Mouse (Mus musculus): ENCODE measurements at regions not wholly inside any gene's neighbourhood (a gene's known extent, or its start where the extent isn't known, plus 50 kb on each side); places are given as distances from the start of the nearest gene placed in this dataset.
"Not testable (repeated sequence)": the region's sequence is repeated elsewhere in the genome, so short reads cannot be mapped to it uniquely, and the experiment has no call there.

GRCm38 (mm10) chr19:49294980-49295379, 1089.2 kb downstream of the Sorcs3 start:
- no peak overlapping the region for H3K27ac ChIP-seq (replicated peaks; ENCODE audit: low read depth, low read length)
- no peaks in the 10 kb centered on the region for H3K9me3 ChIP-seq (ENCODE audit: control insufficient read depth, low read length)
- ATAC-seq (ENCODE audit: low read depth) (no peak), DNase-seq (ENCODE audit: low spot score) (no peak)
- no peak overlapping the region for H3K4me3 ChIP-seq (ENCODE audit: low read depth, low read length)
- no peaks in the 10 kb centered on the region for H3K36me3 ChIP-seq (ENCODE audit: control insufficient read depth, insufficient read depth, low read length)
- no peak overlapping the region for H3K9ac ChIP-seq (ENCODE audit: low read depth, low read length)
- WGBS, result 74% methylated on average over 2 of the region's 2 CpGs
- no peak overlapping the region for H3K4me2 ChIP-seq (ENCODE audit: low read depth, low read length)
- H3K4me1 ChIP-seq (ENCODE audit: control insufficient read depth, insufficient read depth, low read length), result no peaks in the 10 kb centered on the region
- no peaks in the 10 kb centered on the region for H3K27me3 ChIP-seq (replicated peaks; ENCODE audit: control insufficient read depth, insufficient read depth, low read length)

- Histone ChIP-seq H3K9ac (ENCODE audit: low read depth, low read length) (no peak overlapping the region), H3K36me3 (ENCODE audit: control insufficient read depth, insufficient read depth, low read length) (no peaks in the 10 kb centered on the region), H3K4me3 (ENCODE audit: low read depth, low read length) (no peak overlapping the region), H3K9me3 (ENCODE audit: control insufficient read depth, low read length) (no peaks in the 10 kb centered on the region), H3K4me2 (ENCODE audit: low read depth, low read length) (peak overlapping the region; percentile 18), H3K27ac (replicated peaks; ENCODE audit: low read depth, low read length) (no peak overlapping the region), H3K4me1 (ENCODE audit: control insufficient read depth, insufficient read depth, low read length) (no peaks in the 10 kb centered on the region), H3K27me3 (replicated peaks; ENCODE audit: control insufficient read depth, insufficient read depth, low read length) (no peaks in the 10 kb centered on the region)
- WGBS, result 27% methylated on average over 10 of the region's 10 CpGs
- DNase-seq (ENCODE audit: low spot score), result peak; percentile 65
- ATAC-seq (ENCODE audit: low read depth), result peak; percentile 41; the same call in 1 of the 2 replicates
Observed at GRCm38 (mm10) chr19:49299351-49300271, 1093.8 kb downstream of the Sorcs3 start.

- no peak for ATAC-seq (ENCODE audit: low read depth)
- Histone ChIP-seq H3K4me2 (ENCODE audit: low read depth, low read length) (no peak overlapping the region), H3K27me3 (replicated peaks; ENCODE audit: control insufficient read depth, insufficient read depth, low read length) (no peaks in the 10 kb centered on the region), H3K4me3 (ENCODE audit: low read depth, low read length) (no peak overlapping the region), H3K9ac (ENCODE audit: low read depth, low read length) (no peak overlapping the region), H3K9me3 (ENCODE audit: control insufficient read depth, low read length) (no peaks in the 10 kb centered on the region), H3K4me1 (ENCODE audit: control insufficient read depth, insufficient read depth, low read length) (no peaks in the 10 kb centered on the region), H3K27ac (replicated peaks; ENCODE audit: low read depth, low read length) (no peak overlapping the region), H3K36me3 (ENCODE audit: control insufficient read depth, insufficient read depth, low read length) (no peaks in the 10 kb centered on the region)
- 67% methylated on average over 7 of the region's 7 CpGs for WGBS
- DNase-seq (ENCODE audit: low spot score), result peak; percentile 9
Observed at GRCm38 (mm10) chr19:49301364-49302091, 1095.7 kb downstream of the Sorcs3 start.

GRCm38 (mm10) chr19:49305804-49306203, 1100.0 kb downstream of the Sorcs3 start:
- DNase-seq (ENCODE audit: low spot score), result no peak
- Histone ChIP-seq H3K4me3 (ENCODE audit: low read depth, low read length) (no peak overlapping the region), H3K27me3 (replicated peaks; ENCODE audit: control insufficient read depth, insufficient read depth, low read length) (no peaks in the 10 kb centered on the region), H3K4me2 (ENCODE audit: low read depth, low read length) (no peak overlapping the region), H3K27ac (replicated peaks; ENCODE audit: low read depth, low read length) (no peak overlapping the region), H3K9ac (ENCODE audit: low read depth, low read length) (no peak overlapping the region), H3K36me3 (ENCODE audit: control insufficient read depth, insufficient read depth, low read length) (no peaks in the 10 kb centered on the region), H3K9me3 (ENCODE audit: control insufficient read depth, low read length) (no peaks in the 10 kb centered on the region), H3K4me1 (ENCODE audit: control insufficient read depth, insufficient read depth, low read length) (no peaks in the 10 kb centered on the region)
- 92% methylated on average over 3 of the region's 3 CpGs for WGBS
- no peak for ATAC-seq (ENCODE audit: low read depth)

- no peaks in the 10 kb centered on the region for H3K9me3 ChIP-seq (ENCODE audit: control insufficient read depth, low read length)
- no peak for ATAC-seq (ENCODE audit: low read depth)
- H3K27ac ChIP-seq (replicated peaks; ENCODE audit: low read depth, low read length), result no peak overlapping the region
- no peak overlapping the region for H3K4me2 ChIP-seq (ENCODE audit: low read depth, low read length)
- H3K4me3 ChIP-seq (ENCODE audit: low read depth, low read length), result no peak overlapping the region
- DNase-seq (ENCODE audit: low spot score), result no peak
- H3K27me3 ChIP-seq (replicated peaks; ENCODE audit: control insufficient read depth, insufficient read depth, low read length), result no peaks in the 10 kb centered on the region
- 60% methylated on average over 1 of the region's 1 CpGs for WGBS
- no peaks in the 10 kb centered on the region for H3K4me1 ChIP-seq (ENCODE audit: control insufficient read depth, insufficient read depth, low read length)
- H3K36me3 ChIP-seq (ENCODE audit: control insufficient read depth, insufficient read depth, low read length), result no peaks in the 10 kb centered on the region
- H3K9ac ChIP-seq (ENCODE audit: low read depth, low read length), result no peak overlapping the region
Observed at GRCm38 (mm10) chr19:49314229-49314628, 1108.4 kb downstream of the Sorcs3 start.

- 85% methylated on average over 3 of the region's 3 CpGs for WGBS
- Histone ChIP-seq H3K27me3 (replicated peaks; ENCODE audit: control insufficient read depth, insufficient read depth, low read length) (no peaks in the 10 kb centered on the region), H3K9me3 (ENCODE audit: control insufficient read depth, low read length) (no peaks in the 10 kb centered on the region), H3K4me1 (ENCODE audit: control insufficient read depth, insufficient read depth, low read length) (no peaks in the 10 kb centered on the region), H3K9ac (ENCODE audit: low read depth, low read length) (no peak overlapping the region), H3K4me3 (ENCODE audit: low read depth, low read length) (no peak overlapping the region), H3K36me3 (ENCODE audit: control insufficient read depth, insufficient read depth, low read length) (no peaks in the 10 kb centered on the region), H3K4me2 (ENCODE audit: low read depth, low read length) (no peak overlapping the region), H3K27ac (replicated peaks; ENCODE audit: low read depth, low read length) (no peak overlapping the region)
- no peak for DNase-seq (ENCODE audit: low spot score)
- ATAC-seq (ENCODE audit: low read depth), result no peak
Observed at GRCm38 (mm10) chr19:49359642-49360041, 1153.8 kb downstream of the Sorcs3 start.

GRCm38 (mm10) chr19:49360715-49361114, 1154.9 kb downstream of the Sorcs3 start:
- Histone ChIP-seq H3K36me3 (ENCODE audit: control insufficient read depth, insufficient read depth, low read length) (no peaks in the 10 kb centered on the region), H3K9me3 (ENCODE audit: control insufficient read depth, low read length) (no peaks in the 10 kb centered on the region), H3K27me3 (replicated peaks; ENCODE audit: control insufficient read depth, insufficient read depth, low read length) (no peaks in the 10 kb centered on the region), H3K27ac (replicated peaks; ENCODE audit: low read depth, low read length) (no peak overlapping the region), H3K4me1 (ENCODE audit: control insufficient read depth, insufficient read depth, low read length) (no peaks in the 10 kb centered on the region), H3K4me2 (ENCODE audit: low read depth, low read length) (no peak overlapping the region), H3K9ac (ENCODE audit: low read depth, low read length) (no peak overlapping the region), H3K4me3 (ENCODE audit: low read depth, low read length) (no peak overlapping the region)
- ATAC-seq (ENCODE audit: low read depth) (no peak), DNase-seq (ENCODE audit: low spot score) (no peak)
- 83% methylated on average over 5 of the region's 5 CpGs for whole genome bisulfite sequencing

- WGBS, result 72% methylated on average over 10 of the region's 11 CpGs
- not testable (repeated sequence) for H3K36me3 ChIP-seq (ENCODE audit: control insufficient read depth, insufficient read depth, low read length); DNase-seq (ENCODE audit: low spot score)
Observed at GRCm38 (mm10) chr19:49361116-49361515, 1155.3 kb downstream of the Sorcs3 start.

More at GRCm38 (mm10) chr19:49361116-49361515, 1155.3 kb downstream of the Sorcs3 start:
- not testable (repeated sequence) for H3K27ac ChIP-seq (replicated peaks; ENCODE audit: low read depth, low read length); ATAC-seq (ENCODE audit: low read depth); H3K4me1 ChIP-seq (ENCODE audit: control insufficient read depth, insufficient read depth, low read length); H3K27me3 ChIP-seq (replicated peaks; ENCODE audit: control insufficient read depth, insufficient read depth, low read length); H3K4me2 ChIP-seq (ENCODE audit: low read depth, low read length); H3K9ac ChIP-seq (ENCODE audit: low read depth, low read length); H3K4me3 ChIP-seq (ENCODE audit: low read depth, low read length); H3K9me3 ChIP-seq (ENCODE audit: control insufficient read depth, low read length)

All from embryonic facial prominence, embryonic 14.5 days (tissue).